Comparison of ENCODE assay signal across 18 mouse cellular contexts in the genomic region with DNA sequence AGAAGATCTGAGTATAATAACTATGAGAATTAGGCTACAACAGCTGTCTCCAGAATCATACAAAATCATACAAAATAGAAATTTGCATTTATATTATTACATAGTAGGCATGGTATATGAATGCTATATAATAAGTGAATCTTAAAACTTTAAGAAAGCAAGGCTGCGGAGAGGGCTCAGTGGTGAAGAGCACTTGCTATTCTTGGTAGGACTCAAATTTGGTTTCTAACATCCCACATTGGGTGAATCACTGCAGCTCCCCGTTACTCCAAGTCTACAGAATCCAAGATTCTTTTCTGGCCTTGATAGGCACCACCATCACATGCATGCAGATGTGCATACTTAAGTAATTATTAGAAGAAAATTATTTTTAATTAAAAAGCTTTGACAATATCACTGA.
A peak's percentile ranks its signal among the peaks of the same experiment; 100 is the strongest.
DNase-seq lines count a peak whose midpoint lies in the region; TF ChIP-seq lines count a peak whose summit lies in the region.
"Had no signal": no experiment of that assay in that cellular context is flagged by ENCODE, and none has a peak within 500 bp of the region (broad histone marks: within the 10 kb centered on the region; RNA-seq: fewer than 3 reads in every experiment).

No protein-coding gene starts in this region.

- no peak overlapping the region for H3K27ac ChIP-seq in left cerebral cortex, adult 2 months
- H3K27ac ChIP-seq: embryonic facial prominence, embryonic 10.5 days; embryonic facial prominence, embryonic 12.5 days; forebrain, embryonic 13.5 days; forebrain, embryonic 15.5 days had no signal

- peak; percentile 9 to 20 for DNase-seq in left cerebral cortex, adult 9 months (ENCODE audit: low spot score in 2 of 2)
- no peak for DNase-seq in left cerebral cortex, adult 2 months (ENCODE audit: extremely low spot score in 1 of 2, low spot score in 2 of 2)
- peak; percentile 69 for DNase-seq in brain, adult 2 months (ENCODE audit: low read depth, low spot score)
- peak; percentile 27 for DNase-seq in telencephalon, adult 2 months (ENCODE audit: low read depth, low spot score)
- DNase-seq in layer of hippocampus, adult 9-11 months: no peak
- DNase-seq: adrenal gland, adult 2 months; adrenal gland, postnatal 10 days; adrenal gland, postnatal 25 days; cerebellum, adult 11-12 months; cerebellum, adult 2 months; cerebellum, adult 9-10 months; cerebellum, postnatal 10 days; cerebellum, postnatal 25 days; forebrain, postnatal 0 days had no signal

- H3K4me3 ChIP-seq in left cerebral cortex, adult 2 months: no peak overlapping the region
- H3K4me3 ChIP-seq: embryonic facial prominence, embryonic 10.5 days; embryonic facial prominence, embryonic 12.5 days; forebrain, embryonic 13.5 days; forebrain, embryonic 15.5 days had no signal

- no peak for TF ChIP-seq CTCF in left cerebral cortex, adult 2 months (IDR thresholded peaks at IDR 0.05)

- intact Hi-C loops in left cerebral cortex, adult 2 months (cut with DNase I): no loop called here

Comparison
In these comparisons a context has a peak if more than half of its experiments do, and no peak if none do; other contexts are left out.
1. DNase-seq: peak in left cerebral cortex, adult 9 months (2 of 2), brain, adult 2 months (single experiment) and telencephalon, adult 2 months (single experiment); none in left cerebral cortex, adult 2 months (0 of 2) and layer of hippocampus, adult 9-11 months (single experiment).